Mouse (Mus musculus) spleen, adult 2 months (tissue): ENCODE results near the gene Plgrkt. TPM values are rescaled to one million over a fixed set of nuclear protein-coding genes. Genes with fewer than 3 reads are reported as not detected.

Source experiments
- DNase-seq, 2 experiments: peaks; one replicate each; pipeline versions ENCODE4 v3.0.0 to v3.0.0-alpha.2; 2012 to 2021; ENCODE audit warnings: low spot score in 2 of 2, low read depth in 1 of 2
- H3K27ac ChIP-seq: fragments of 200-500 bp; 2 replicates; pipeline ENCODE4 v1.5.1; 2012; ENCODE audit warnings: low read length, inconsistent platforms; ENCODE audit not compliant: insufficient read depth
- H3K27me3 ChIP-seq: fragments of 200-500 bp; 2 replicates; pipeline ENCODE4 v1.6.1; 2012; ENCODE audit warnings: mild to moderate bottlenecking, moderate library complexity, low read length, inconsistent platforms; ENCODE audit not compliant: control insufficient read depth, insufficient read depth
- H3K36me3 ChIP-seq: fragments of 200-500 bp; 2 replicates; pipeline ENCODE4 v1.6.1; 2012; ENCODE audit warnings: mild to moderate bottlenecking, low read length, inconsistent platforms; ENCODE audit not compliant: control insufficient read depth, insufficient read depth
- H3K4me1 ChIP-seq: fragments of 200-500 bp; 2 replicates; pipeline ENCODE4 v1.6.1; 2011; ENCODE audit warnings: inconsistent platforms; ENCODE audit not compliant: control insufficient read depth, insufficient read depth, insufficient read length
- H3K4me3 ChIP-seq: fragments of 200-500 bp; 2 replicates; pipeline ENCODE4 v1.5.1; 2011; ENCODE audit warnings: mild to moderate bottlenecking, inconsistent platforms; ENCODE audit not compliant: insufficient read depth, insufficient read length; ENCODE audit errors: extremely low read depth
- CTCF ChIP-seq: fragments of 200-500 bp; IDR thresholded peaks from 2 replicates; pipeline ENCODE4 v1.5.1; 2011; ENCODE audit warnings: mild to moderate bottlenecking, inconsistent platforms; ENCODE audit not compliant: insufficient read depth, insufficient read length, insufficient replicate concordance; ENCODE audit errors: extremely low read depth
- POLR2A ChIP-seq: fragments of 200-500 bp; IDR thresholded peaks from 2 replicates; pipeline ENCODE4 v1.6.1; 2011; ENCODE audit warnings: low read depth, low read length, inconsistent platforms
- WGBS: fragments of 180-500 bp; shearing (Covaris S2); methylation state at CpG from one replicate; pipeline ENCODE4 v1.1.7; 2018; 5-methylcytosine and 5-hydroxymethylcytosine counted together
- polyA plus RNA-seq: library from polyadenylated mRNA; depleted of rRNA; stranded (reverse); fragments of >200 nt; gene quantifications from 2 replicates; pipeline ENCODE4 v1.2.3, GENCODE M21; 2012

Gene Plgrkt
- polyA plus RNA-seq, 1 experiment, result 55.6 TPM

GRCm38 (mm10) chr19:29384412-29384811 is 17.2 kb upstream of the Plgrkt start:
- Histone ChIP-seq H3K4me3 (no peak overlapping the region), H3K27ac (no peak overlapping the region), H3K4me1 (peaks cover 3% of the 10 kb centered on the region), H3K36me3 (peaks cover 44% of the 10 kb centered on the region), H3K27me3 (no peaks in the 10 kb centered on the region)
- no peak for TF ChIP-seq POLR2A
- DNase-seq, result no peak
- WGBS, result 79% methylated on average over 9 of the region's 9 CpGs

GRCm38 (mm10) chr19:29383368-29383767 is 16.2 kb upstream of the Plgrkt start:
- Histone ChIP-seq H3K27ac (peak overlapping the region; percentile 46; the same call in 1 of the 2 replicates), H3K4me1 (peaks cover 3% of the 10 kb centered on the region), H3K36me3 (peaks cover 47% of the 10 kb centered on the region), H3K4me3 (no peak overlapping the region), H3K27me3 (no peaks in the 10 kb centered on the region)
- 74% methylated on average over 5 of the region's 5 CpGs for WGBS
- DNase-seq, result no peak
- TF ChIP-seq POLR2A, result no peak
- no peak for TF ChIP-seq CTCF

GRCm38 (mm10) chr19:29379839-29380603 is 12.8 kb upstream of the Plgrkt start:
- DNase-seq, result no peak
- peaks cover 5% of the 10 kb centered on the region for H3K4me1 ChIP-seq
- no peak overlapping the region for H3K4me3 ChIP-seq
- 91% methylated on average over 14 of the region's 14 CpGs for WGBS
- TF ChIP-seq POLR2A (no peak), CTCF (no peak)
- H3K27me3 ChIP-seq, result no peaks in the 10 kb centered on the region
- H3K36me3 ChIP-seq, result peaks cover 46% of the 10 kb centered on the region
- H3K27ac ChIP-seq, result no peak overlapping the region

- Histone ChIP-seq H3K27ac (no peak overlapping the region), H3K4me3 (no peak overlapping the region), H3K36me3 (peaks cover 28% of the 10 kb centered on the region), H3K4me1 (peaks cover 2% of the 10 kb centered on the region; the same call in 1 of the 2 replicates), H3K27me3 (no peaks in the 10 kb centered on the region)
- DNase-seq, result no peak
- WGBS, result 72% methylated on average over 3 of the region's 3 CpGs
- TF ChIP-seq POLR2A (no peak), CTCF (no peak)
Measured at GRCm38 (mm10) chr19:29376382-29376781, 9.2 kb upstream of the Plgrkt start.

GRCm38 (mm10) chr19:29374947-29375346 is 7.8 kb upstream of the Plgrkt start:
- TF ChIP-seq CTCF (no peak), POLR2A (no peak)
- 79% methylated on average over 9 of the region's 9 CpGs for WGBS

GRCm38 (mm10) chr19:29373438-29373837 is 6.2 kb upstream of the Plgrkt start:
- Histone ChIP-seq H3K4me1 (peaks cover 2% of the 10 kb centered on the region; the same call in 1 of the 2 replicates), H3K36me3 (peaks cover 19% of the 10 kb centered on the region), H3K27ac (no peak overlapping the region), H3K27me3 (no peaks in the 10 kb centered on the region), H3K4me3 (no peak overlapping the region)
- no peak for TF ChIP-seq CTCF
- no peak for TF ChIP-seq POLR2A
- no peak for DNase-seq
- 94% methylated on average over 11 of the region's 11 CpGs for WGBS

More at GRCm38 (mm10) chr19:29374947-29375346, 7.8 kb upstream of the Plgrkt start:
- Histone ChIP-seq H3K36me3 (peaks cover 23% of the 10 kb centered on the region), H3K4me1 (peaks cover 2% of the 10 kb centered on the region; the same call in 1 of the 2 replicates), H3K27ac (no peak overlapping the region), H3K4me3 (no peak overlapping the region), H3K27me3 (no peaks in the 10 kb centered on the region)
- no peak for DNase-seq

GRCm38 (mm10) chr19:29372621-29373020 is 5.4 kb upstream of the Plgrkt start:
- no peak overlapping the region; the same call in 1 of the 2 replicates for H3K27ac ChIP-seq
- TF ChIP-seq CTCF, result no peak
- TF ChIP-seq POLR2A, result no peak
- no peak overlapping the region for H3K4me3 ChIP-seq
- H3K36me3 ChIP-seq, result peaks cover 19% of the 10 kb centered on the region
- WGBS, result 51% methylated on average over 3 of the region's 3 CpGs
- no peak for DNase-seq
- H3K27me3 ChIP-seq, result no peaks in the 10 kb centered on the region
- H3K4me1 ChIP-seq, result peaks cover 2% of the 10 kb centered on the region; the same call in 1 of the 2 replicates
